Mouse (Mus musculus) intestine, embryonic 15.5 days (tissue): ENCODE data around the gene Krt90. TPM values are rescaled to one million over a fixed set of nuclear protein-coding genes. Genes with fewer than 3 reads are reported as not detected.

ENCODE experiments used
- ATAC-seq: fragments of 200-750 bp; cut with Nextera tagmentation; 2 replicates; pipeline ENCODE4 v1.8.0; 2017; ENCODE audit warnings: moderate TSS enrichment, moderate library complexity
- H3K27ac ChIP-seq: fragments of 300-500 bp; sonication (generic); 2 replicates; pipeline ENCODE4 v1.5.1; 2015; ENCODE audit warnings: mild to moderate bottlenecking, inconsistent platforms
- H3K27me3 ChIP-seq: fragments of 300-500 bp; sonication (generic); replicated peaks from 2 replicates; pipeline ENCODE4 v1.6.1; 2015; ENCODE audit warnings: inconsistent platforms
- H3K36me3 ChIP-seq: fragments of 300-500 bp; sonication (generic); 2 replicates; pipeline ENCODE4 v1.6.1; 2015; ENCODE audit warnings: inconsistent platforms
- H3K4me1 ChIP-seq: fragments of 300-500 bp; sonication (generic); replicated peaks from 2 replicates; pipeline ENCODE4 v1.6.1; 2015; ENCODE audit warnings: inconsistent platforms
- H3K4me2 ChIP-seq: fragments of 300-500 bp; sonication (generic); replicated peaks from 2 replicates; pipeline ENCODE4 v1.6.1; 2015; ENCODE audit warnings: mild to moderate bottlenecking, inconsistent platforms
- H3K4me3 ChIP-seq: fragments of 300-500 bp; sonication (generic); replicated peaks from 2 replicates; pipeline ENCODE4 v1.5.1; 2015; ENCODE audit warnings: inconsistent platforms
- H3K9ac ChIP-seq: fragments of 300-500 bp; sonication (generic); 2 replicates; pipeline ENCODE4 v1.6.1; 2015; ENCODE audit warnings: inconsistent platforms
- H3K9me3 ChIP-seq: fragments of 300-500 bp; sonication (generic); 2 replicates; pipeline ENCODE4 v1.6.1; 2016; ENCODE audit warnings: inconsistent platforms
- WGBS: fragments of 180-500 bp; shearing (Covaris S2); methylation state at CpG from one replicate; pipeline ENCODE4 v1.1.7; 2015; 5-methylcytosine and 5-hydroxymethylcytosine counted together
- polyA plus RNA-seq: library from polyadenylated mRNA; unstranded; fragments of >200 nt; fragmentation: Nextera tagmentation; extraction: Ambion mirVana; gene quantifications from 2 replicates; pipeline ENCODE4 v1.2.1, GENCODE M21; 2015

The Krt90 gene
- polyA plus RNA-seq, 1 experiment from 2014 or later, result 0.09 TPM

GRCm38 (mm10) chr15:101506896-101507758 lies 55.6 kb downstream of the Krt90 start:
- H3K4me1 ChIP-seq, result no peaks in the 10 kb centered on the region
- H3K27ac ChIP-seq, result no peak overlapping the region
- no peak overlapping the region for H3K4me2 ChIP-seq
- H3K36me3 ChIP-seq, result no peaks in the 10 kb centered on the region
- no peak overlapping the region for H3K9ac ChIP-seq
- no peak for ATAC-seq
- 50% methylated on average over 14 of the region's 14 CpGs for WGBS
- H3K27me3 ChIP-seq, result no peaks in the 10 kb centered on the region; the same call in 1 of the 2 replicates
- no peaks in the 10 kb centered on the region for H3K9me3 ChIP-seq
- H3K4me3 ChIP-seq, result no peak overlapping the region

Other genes starting within 250 kb of the Krt90 start
- 1.2 TPM in 2 replicates for gene Krt80, start 192.8 kb downstream of the Krt90 start, polyA plus RNA-seq
- 134 and 137 TPM in 2 replicates for gene Krt7, start 151.9 kb downstream of the Krt90 start, polyA plus RNA-seq
- 0.20 and 0.21 TPM in 2 replicates for gene Krt87, start 124.1 kb downstream of the Krt90 start, polyA plus RNA-seq
- gene Krt88, start 115.2 kb downstream of the Krt90 start, polyA plus RNA-seq, result not detected in 2 replicates
- not detected in 2 replicates for gene Krt81, start 99.2 kb downstream of the Krt90 start, polyA plus RNA-seq
- 0.14 TPM in 1 of 2 replicates, not detected in the other for gene Krt86, start 89.5 kb downstream of the Krt90 start, polyA plus RNA-seq
- gene Krt83, start 71.4 kb downstream of the Krt90 start, polyA plus RNA-seq, result 0.19 TPM in 1 of 2 replicates, not detected in the other
- not detected in 2 replicates for gene Gm49425, start 45.7 kb downstream of the Krt90 start, polyA plus RNA-seq
- gene Krt84, start 30.1 kb downstream of the Krt90 start, polyA plus RNA-seq, result 0.13 and 0.29 TPM in 2 replicates
- gene Krt82, start 12.3 kb downstream of the Krt90 start, polyA plus RNA-seq, result not detected in 2 replicates
- gene Krt75, start 11.0 kb upstream of the Krt90 start, polyA plus RNA-seq, result not detected in 2 replicates
- gene Gm5414, start 65.2 kb upstream of the Krt90 start, polyA plus RNA-seq, result not detected in 2 replicates
- not detected in 2 replicates for gene Gm5478, start 84.4 kb upstream of the Krt90 start, polyA plus RNA-seq
- gene Krt6b, start 117.3 kb upstream of the Krt90 start, polyA plus RNA-seq, result not detected in 2 replicates
- 0.32 and 0.64 TPM in 2 replicates for gene Krt6a, start 131.4 kb upstream of the Krt90 start, polyA plus RNA-seq
- gene Krt5, start 149.9 kb upstream of the Krt90 start, polyA plus RNA-seq, result 0.25 and 0.87 TPM in 2 replicates
- not detected in 2 replicates for gene Krt71, start 180.2 kb upstream of the Krt90 start, polyA plus RNA-seq
- gene Krt72, start 223.5 kb upstream of the Krt90 start, polyA plus RNA-seq, result not detected in 2 replicates
- not detected in 2 replicates for gene Krt73, start 239.4 kb upstream of the Krt90 start, polyA plus RNA-seq